12 mouse cellular contexts compared by ENCODE assay signal in genomic region chr12:40381824-40382223, GRCm38 (mm10).
DNase-seq lines count a peak whose midpoint lies in the region; ATAC-seq and TF ChIP-seq lines count a peak whose summit lies in the region.
"Had no signal": no experiment of that assay in that cellular context is flagged by ENCODE, and none has a peak within 500 bp of the region (broad histone marks: within the 10 kb centered on the region; RNA-seq: fewer than 3 reads in every experiment).

No protein-coding gene starts in this region.

- DNase-seq in frontal cortex, postnatal 25 days (ENCODE audit: low spot score in 2 of 2): no peak
- DNase-seq in lung, postnatal 0 days (ENCODE audit: low spot score): no peak
- no peak for DNase-seq in lung, postnatal 36 days
- DNase-seq in kidney, adult 9 months: peak; percentile 32
- DNase-seq in naive thymus-derived CD4-positive, alpha-beta T cell, adult 2 months (ENCODE audit: low read depth): peak; percentile 8
- DNase-seq in urinary bladder, adult 18-20 months (ENCODE audit: low spot score in 2 of 2): no peak
- DNase-seq in spleen, postnatal 14 days (ENCODE audit: low spot score in 2 of 2): no peak
- DNase-seq: cerebellum, adult 9-10 months had no signal

- no peak for TF ChIP-seq EP300 in lung, postnatal 0 days (IDR thresholded peaks at IDR 0.05)

- peak overlapping the region; percentile 38; the same call in 1 of the 2 replicates for H3K4me2 ChIP-seq in lung, postnatal 0 days (replicated peaks; ENCODE audit: low read depth, low read length)
- H3K4me2 ChIP-seq: hindbrain, embryonic 15.5 days; liver, embryonic 12.5 days had no signal

- no peak overlapping the region for H3K27ac ChIP-seq in lung, postnatal 0 days (ENCODE audit: low read length)
- H3K27ac ChIP-seq: embryonic facial prominence, embryonic 10.5 days; hindbrain, embryonic 15.5 days; liver, embryonic 12.5 days had no signal

- H3K9ac ChIP-seq in lung, postnatal 0 days (replicated peaks; ENCODE audit: low read depth): no peak overlapping the region
- H3K9ac ChIP-seq: hindbrain, embryonic 15.5 days; liver, embryonic 12.5 days had no signal

- H3K36me3 ChIP-seq in lung, postnatal 0 days (ENCODE audit: insufficient read depth, low read length): no peaks in the 10 kb centered on the region
- H3K36me3 ChIP-seq: embryonic facial prominence, embryonic 10.5 days; hindbrain, embryonic 15.5 days had no signal

- no peaks in the 10 kb centered on the region for H3K27me3 ChIP-seq in lung, postnatal 0 days (replicated peaks; ENCODE audit: insufficient read depth, low read length)
- H3K27me3 ChIP-seq: hindbrain, embryonic 15.5 days; liver, embryonic 12.5 days had no signal

- TF ChIP-seq CTCF in lung, postnatal 0 days (IDR thresholded peaks at IDR 0.05): no peak

- 82% methylated on average over 11 of the region's 11 CpGs for WGBS in lung, postnatal 0 days

- no peaks in the 10 kb centered on the region for H3K9me3 ChIP-seq in lung, postnatal 0 days (ENCODE audit: low read length)
- H3K9me3 ChIP-seq: embryonic facial prominence, embryonic 10.5 days; hindbrain, embryonic 15.5 days; liver, embryonic 12.5 days had no signal

- no peaks in the 10 kb centered on the region for H3K4me1 ChIP-seq in lung, postnatal 0 days (ENCODE audit: insufficient read depth, low read depth, low read length)
- H3K4me1 ChIP-seq: embryonic facial prominence, embryonic 10.5 days; hindbrain, embryonic 15.5 days; liver, embryonic 12.5 days had no signal

- peak; percentile 73 for ATAC-seq in frontal cortex, adult (ENCODE audit: low TSS enrichment)
- ATAC-seq in lung, postnatal 0 days: no peak
- ATAC-seq: liver, embryonic 12.5 days had no signal

- no peak overlapping the region for H3K4me3 ChIP-seq in lung, postnatal 0 days (ENCODE audit: low read depth, low read length)
- H3K4me3 ChIP-seq: embryonic facial prominence, embryonic 10.5 days; hindbrain, embryonic 15.5 days; liver, embryonic 12.5 days had no signal

Comparison
In these comparisons a context has a peak if more than half of its experiments do, and no peak if none do; other contexts are left out.
1. DNase-seq: peak in kidney, adult 9 months (single experiment) and naive thymus-derived CD4-positive, alpha-beta T cell, adult 2 months (single experiment); none in frontal cortex, postnatal 25 days (0 of 2), lung, postnatal 0 days (single experiment), lung, postnatal 36 days (single experiment), urinary bladder, adult 18-20 months (0 of 2) and spleen, postnatal 14 days (0 of 2).